Mouse (Mus musculus) kidney, adult 9 months (tissue): Measurements from ENCODE around the gene Sult2a8.
"Not testable (repeated sequence)": the region's sequence is repeated elsewhere in the genome, so short reads cannot be mapped to it uniquely, and the experiment has no call there.

Source experiments
- DNase-seq: peaks from one replicate; pipeline ENCODE4 v3.0.0; 2022

Sult2a8 gene

DNA sequence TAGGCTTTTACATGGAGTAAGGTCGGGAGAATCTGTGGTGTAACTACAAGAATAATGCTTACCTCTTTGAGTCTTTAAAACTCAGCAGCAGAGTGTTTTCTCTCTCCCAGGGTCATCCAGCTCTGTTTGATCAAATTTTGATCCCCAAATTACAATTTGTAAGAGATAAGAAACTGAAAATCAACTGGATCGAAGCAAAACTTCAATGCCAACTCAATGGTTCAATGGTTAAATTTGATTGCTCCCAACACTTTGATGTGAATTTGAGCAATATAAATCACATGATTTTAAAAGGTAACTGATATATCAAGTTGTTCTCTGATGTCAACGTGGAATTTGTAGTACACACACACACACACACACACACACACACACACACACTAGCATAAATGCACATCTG lies at the start of gene Sult2a8:
Gene Sult2a8, minus strand, starts transcription at position 236 of the 400 bp plus-strand sequence.
- DNase-seq: no peak

DNA sequence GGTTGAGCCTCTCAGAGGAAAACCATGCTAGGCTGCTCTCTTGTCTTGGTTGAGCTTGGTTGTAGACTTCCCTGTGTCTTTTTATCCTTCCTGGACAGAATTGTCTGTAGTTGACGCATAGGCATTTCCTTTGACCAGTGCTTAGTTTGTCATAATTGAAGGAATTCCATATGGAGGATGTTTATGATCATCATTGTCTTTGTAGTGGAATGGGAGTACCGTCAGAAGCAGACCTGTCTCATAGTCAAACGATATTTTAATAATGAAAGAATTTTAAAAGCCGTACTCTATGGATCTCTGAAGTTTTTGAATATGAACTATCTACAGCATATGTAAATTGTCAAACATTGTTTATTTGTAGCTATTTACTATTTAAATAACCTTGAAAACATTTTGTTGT lies 47.6 kb upstream of the Sult2a8 start, which contains the start of gene Sult2a7:
Gene Sult2a7, minus strand, starts transcription at position 101 of the 400 bp plus-strand sequence.
- DNase-seq: no peak

DNA sequence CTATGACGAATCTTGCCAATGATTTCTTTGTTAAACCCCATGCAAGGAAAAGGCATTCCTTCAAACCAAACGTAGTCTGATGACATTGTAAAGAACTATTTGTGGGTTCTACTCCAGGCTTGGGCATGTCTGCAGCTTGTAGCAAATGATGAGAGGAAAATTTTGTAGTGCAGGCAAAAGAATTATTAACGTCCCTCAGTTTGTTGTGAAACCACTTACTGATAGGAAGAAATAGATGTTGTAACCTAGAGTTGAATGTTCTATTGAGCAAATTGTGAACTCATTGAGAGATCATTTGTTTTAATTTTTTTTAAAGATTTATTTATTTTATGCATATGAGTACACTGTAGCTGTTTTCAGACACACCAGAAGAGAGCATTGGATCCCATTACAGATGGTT lies 46.3 kb upstream of the Sult2a8 start:
- no peak for DNase-seq

DNA sequence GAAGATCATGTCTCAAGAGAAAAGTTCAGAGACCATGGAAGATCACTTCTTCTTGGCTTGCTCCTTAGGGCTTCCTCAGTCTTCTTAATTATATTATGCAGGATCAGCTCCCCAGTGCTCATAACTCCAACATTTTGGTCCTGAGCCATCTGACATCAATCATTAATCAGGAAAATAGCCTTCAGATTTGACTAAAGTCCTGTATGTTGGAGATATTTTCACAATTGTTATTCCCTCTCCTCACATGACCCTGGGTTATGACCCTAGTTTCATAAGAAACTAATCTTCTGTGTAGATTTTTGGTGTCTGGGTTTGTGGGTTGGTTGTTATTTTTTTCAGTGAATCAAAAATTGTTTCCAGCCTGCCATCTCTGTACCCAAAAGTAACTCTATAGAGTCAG lies 7.0 kb downstream of the Sult2a8 start:
- peak; percentile 65 for DNase-seq

DNA sequence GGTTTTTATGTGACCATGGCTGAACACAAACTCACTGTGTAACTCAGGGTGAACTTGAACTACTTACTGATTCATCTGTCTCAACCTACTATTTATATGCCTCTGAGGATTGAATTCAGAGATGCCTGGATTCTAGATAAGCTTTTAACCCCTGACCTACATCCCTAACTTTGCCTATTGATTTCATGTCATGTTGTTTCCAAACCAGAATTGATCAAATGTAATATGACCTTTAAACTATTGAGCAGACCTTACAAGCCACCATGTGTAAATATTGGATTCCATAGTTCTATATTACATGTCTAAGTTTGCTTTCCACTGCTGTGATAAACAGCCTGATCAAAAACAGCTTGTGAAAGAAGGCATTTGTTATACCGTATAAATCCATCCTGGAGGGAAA lies 8.1 kb downstream of the Sult2a8 start:
- DNase-seq: no peak

DNA sequence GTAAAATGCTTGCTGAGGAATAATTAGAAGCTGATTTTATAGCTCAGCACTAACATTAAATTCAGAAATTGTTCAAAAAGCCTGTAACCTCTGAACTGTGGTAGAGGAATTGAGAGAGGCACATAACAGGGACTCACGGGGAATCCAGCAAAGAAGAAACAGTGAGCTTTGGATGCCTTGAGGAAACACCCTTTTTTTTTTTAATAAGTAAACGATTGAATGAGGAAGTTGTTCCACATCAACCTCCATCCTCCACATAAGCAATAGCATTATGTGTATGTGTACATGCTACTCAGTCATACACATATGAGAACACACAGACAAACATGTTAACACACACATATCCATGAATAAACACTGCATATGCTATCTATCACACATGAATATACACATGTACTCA lies 8.5 kb downstream of the Sult2a8 start:
- no peak for DNase-seq

DNA sequence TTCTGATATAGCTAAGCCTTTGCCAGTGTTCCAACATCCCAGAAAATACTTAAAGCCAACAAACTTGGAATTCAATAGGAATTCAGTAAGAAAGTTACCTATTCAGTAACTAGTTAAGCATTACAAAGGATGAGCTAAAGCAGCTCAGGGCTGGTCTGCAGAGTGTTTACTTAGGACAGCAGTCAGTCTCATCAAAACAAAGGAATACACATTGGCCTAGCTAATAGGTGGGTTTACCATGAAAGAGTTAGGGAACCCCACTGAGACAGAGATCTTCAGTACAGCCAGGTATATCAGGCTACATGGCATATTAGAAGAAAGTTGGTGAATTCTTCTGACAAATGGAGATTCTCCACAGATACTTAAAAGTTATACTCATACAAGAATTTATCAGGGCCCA lies 47.2 kb downstream of the Sult2a8 start:
- not testable (repeated sequence) for DNase-seq

DNA sequence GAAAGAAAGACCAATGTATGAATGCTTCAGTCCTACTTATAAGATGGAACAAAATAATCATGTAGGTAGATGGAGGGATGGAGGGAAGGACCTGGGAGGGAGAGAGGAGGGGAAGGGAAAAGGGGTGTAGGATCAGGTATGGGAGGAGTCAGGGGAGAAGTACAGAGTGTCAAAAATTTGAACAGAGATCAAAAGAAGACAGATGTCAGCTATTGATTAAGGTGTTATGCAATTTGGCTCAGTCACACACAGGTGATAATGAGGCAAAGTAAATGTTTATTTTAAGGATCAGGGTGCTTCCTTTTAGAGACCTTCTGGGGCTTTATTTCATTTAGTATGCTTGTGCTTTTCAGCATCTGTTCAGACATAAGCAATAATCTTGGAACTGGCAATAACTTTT lies 50.1 kb downstream of the Sult2a8 start:
- DNase-seq: no peak
